Mouse (Mus musculus) liver, adult 2 months (tissue): ENCODE measurements around the gene Lpp. TPM values are rescaled to one million over a fixed set of nuclear protein-coding genes. Genes with fewer than 3 reads are reported as not detected.

Experiments
- DNase-seq: peaks from one replicate; pipeline ENCODE4 v3.0.0-alpha.2; 2011; ENCODE audit warnings: low read depth, low spot score; ENCODE audit errors: extremely low read depth
- H3K27ac ChIP-seq: fragments of 200-500 bp; replicated peaks from 2 replicates; pipeline ENCODE4 v1.5.1; 2012; ENCODE audit warnings: low read depth, mild to moderate bottlenecking, control low read depth, inconsistent platforms, low read length; ENCODE audit not compliant: insufficient read depth
- H3K27me3 ChIP-seq: fragments of 200-500 bp; 2 replicates; pipeline ENCODE4 v1.6.1; 2012; ENCODE audit warnings: mild to moderate bottlenecking, moderate library complexity, low read length, inconsistent platforms; ENCODE audit not compliant: control insufficient read depth, insufficient read depth
- H3K36me3 ChIP-seq: fragments of 200-500 bp; 2 replicates; pipeline ENCODE4 v1.6.1; 2012; ENCODE audit warnings: low read length, inconsistent platforms; ENCODE audit not compliant: control insufficient read depth, insufficient read depth
- H3K4me1 ChIP-seq: fragments of 200-500 bp; 2 replicates; pipeline ENCODE4 v1.6.1; 2011; ENCODE audit warnings: low read length; ENCODE audit not compliant: control insufficient read depth, insufficient read depth
- H3K4me3 ChIP-seq: fragments of 200-500 bp; 2 replicates; pipeline ENCODE4 v1.5.1; 2011; ENCODE audit warnings: low read depth, mild to moderate bottlenecking, control low read depth, low read length, moderate library complexity; ENCODE audit not compliant: insufficient read depth
- H3K79me2 ChIP-seq: fragments of 200-500 bp; 2 replicates; pipeline ENCODE4 v1.6.1; 2012; ENCODE audit warnings: inconsistent platforms, mild to moderate bottlenecking, low read length, moderate library complexity; ENCODE audit not compliant: control insufficient read depth, insufficient read depth
- H3K9ac ChIP-seq: fragments of 200-500 bp; 2 replicates; pipeline ENCODE4 v1.6.1; 2012; ENCODE audit warnings: low read depth, mild to moderate bottlenecking, control low read depth, inconsistent platforms, low read length
- CTCF ChIP-seq: fragments of 200-500 bp; IDR thresholded peaks from 2 replicates; pipeline ENCODE4 v1.5.1; 2011; ENCODE audit warnings: low read depth, low read length, control low read depth
- POLR2A ChIP-seq: fragments of 200-500 bp; IDR thresholded peaks from 2 replicates; pipeline ENCODE4 v1.6.1; 2011; ENCODE audit warnings: low read length, control low read depth; ENCODE audit not compliant: insufficient read depth; ENCODE audit errors: extremely low read depth
- WGBS: fragments of 180-500 bp; shearing (Covaris S2); methylation state at CpG from one replicate; pipeline ENCODE4 v1.1.7; 2018; 5-methylcytosine and 5-hydroxymethylcytosine counted together
- polyA plus RNA-seq: library from polyadenylated mRNA; depleted of rRNA; stranded (reverse); fragments of >200 nt; gene quantifications from 2 replicates; pipeline ENCODE4 v1.2.3, GENCODE M21; 2012
- total RNA-seq: library from RNA; depleted of rRNA; stranded (reverse); fragments of >200 nt; gene quantifications from 2 replicates; pipeline ENCODE4 v1.2.3, GENCODE M21; 2014

Lpp gene
- total and polyA plus RNA-seq, 2 experiments = 7.5 to 23.0 TPM

GRCm38 (mm10) chr16:24839018-24839417, 445.7 kb downstream of the Lpp start:
- no peak for DNase-seq
- Histone ChIP-seq H3K4me1 (no peaks in the 10 kb centered on the region), H3K36me3 (no peaks in the 10 kb centered on the region), H3K9ac (no peak overlapping the region), H3K27me3 (no peaks in the 10 kb centered on the region), H3K4me3 (no peak overlapping the region), H3K27ac (no peak overlapping the region), H3K79me2 (no peaks in the 10 kb centered on the region)
- TF ChIP-seq CTCF = no peak
- TF ChIP-seq POLR2A = no peak
- 94% methylated on average over 1 of the region's 1 CpGs for WGBS

GRCm38 (mm10) chr16:24840073-24840472, 446.8 kb downstream of the Lpp start:
- H3K9ac ChIP-seq = no peak overlapping the region
- no peaks in the 10 kb centered on the region for H3K4me1 ChIP-seq
- H3K27me3 ChIP-seq = no peaks in the 10 kb centered on the region
- H3K4me3 ChIP-seq = no peak overlapping the region
- no peak for DNase-seq
- WGBS = 97% methylated on average over 5 of the region's 5 CpGs
- no peak for TF ChIP-seq CTCF
- no peak for TF ChIP-seq POLR2A
- no peak overlapping the region for H3K27ac ChIP-seq
- H3K79me2 ChIP-seq = no peaks in the 10 kb centered on the region
- no peaks in the 10 kb centered on the region for H3K36me3 ChIP-seq

- H3K9ac ChIP-seq = no peak overlapping the region
- H3K36me3 ChIP-seq = peaks cover 3% of the 10 kb centered on the region; the same call in 1 of the 2 replicates
- no peak overlapping the region for H3K4me3 ChIP-seq
- 6% methylated on average over 1 of the region's 1 CpGs for WGBS
- DNase-seq = peak; percentile 67
- no peaks in the 10 kb centered on the region for H3K79me2 ChIP-seq
- H3K27ac ChIP-seq = no peak overlapping the region
- TF ChIP-seq CTCF (no peak), POLR2A (no peak)
- 0 out of 2 replicates have a peak, but pooled peaks cover 3% of the 10 kb centered on the region for H3K4me1 ChIP-seq
- no peaks in the 10 kb centered on the region for H3K27me3 ChIP-seq
These were observed 452.8 kb downstream of the Lpp start for GRCm38 (mm10) chr16:24846141-24846540.

GRCm38 (mm10) chr16:24859509-24860140, 466.3 kb downstream of the Lpp start:
- no peaks in the 10 kb centered on the region for H3K27me3 ChIP-seq
- H3K79me2 ChIP-seq = no peaks in the 10 kb centered on the region
- TF ChIP-seq CTCF (no peak), POLR2A (no peak)
- no peak overlapping the region for H3K9ac ChIP-seq
- H3K27ac ChIP-seq = no peak overlapping the region
- H3K36me3 ChIP-seq = no peaks in the 10 kb centered on the region
- 60% methylated on average over 9 of the region's 9 CpGs for WGBS
- peaks cover 2% of the 10 kb centered on the region; the same call in 1 of the 2 replicates for H3K4me1 ChIP-seq
- DNase-seq = peak; percentile 29
- H3K4me3 ChIP-seq = no peak overlapping the region

- H3K4me3 ChIP-seq = no peak overlapping the region
- H3K9ac ChIP-seq = no peak overlapping the region
- 60% methylated on average over 7 of the region's 7 CpGs for WGBS
- no peaks in the 10 kb centered on the region for H3K36me3 ChIP-seq
- no peaks in the 10 kb centered on the region for H3K27me3 ChIP-seq
- TF ChIP-seq CTCF (no peak), POLR2A (no peak)
- peak; percentile 62 for DNase-seq
- no peak overlapping the region for H3K27ac ChIP-seq
- peaks cover 2% of the 10 kb centered on the region; the same call in 1 of the 2 replicates for H3K4me1 ChIP-seq
- H3K79me2 ChIP-seq = no peaks in the 10 kb centered on the region
These were observed 467.1 kb downstream of the Lpp start for GRCm38 (mm10) chr16:24860445-24860844.

GRCm38 (mm10) chr16:24861374-24861773, 468.1 kb downstream of the Lpp start:
- no peak overlapping the region for H3K9ac ChIP-seq
- H3K27ac ChIP-seq = no peak overlapping the region
- no peak for DNase-seq
- H3K79me2 ChIP-seq = no peaks in the 10 kb centered on the region
- WGBS = 93% methylated on average over 5 of the region's 5 CpGs
- no peaks in the 10 kb centered on the region for H3K36me3 ChIP-seq
- H3K4me3 ChIP-seq = no peak overlapping the region
- peaks cover 2% of the 10 kb centered on the region; the same call in 1 of the 2 replicates for H3K4me1 ChIP-seq
- TF ChIP-seq CTCF = no peak
- no peak for TF ChIP-seq POLR2A
- no peaks in the 10 kb centered on the region for H3K27me3 ChIP-seq
